In genomic region chr15:6400115-6400514, GRCm38 (mm10) we compare ENCODE assay signal across 37 mouse cellular contexts. TPM values are rescaled to one million over a fixed set of nuclear protein-coding genes. Genes with fewer than 3 reads are reported as not detected.
"Had no signal": no experiment of that assay in that cellular context is flagged by ENCODE, and none has a peak within 500 bp of the region (broad histone marks: within the 10 kb centered on the region; RNA-seq: fewer than 3 reads in every experiment).

No protein-coding gene starts in this region.

- DNase-seq: gastrocnemius, postnatal 14 days; gastrocnemius, postnatal 36 days; heart, adult 2 months; heart, postnatal 14 days; heart, postnatal 36 days; kidney, adult 11 months; kidney, adult 2 months; kidney, adult 9 months; kidney, postnatal 14 days; kidney, postnatal 36 days; layer of hippocampus, adult 9-11 months; layer of hippocampus, postnatal 36 days; liver; liver, embryonic 13.5 days; liver, postnatal 0 days had no signal

RNA-seq across cellular contexts. Expression of gene C9, which starts 45.0 kb away (rescaled TPM):
- total RNA-seq: gastrocnemius, adult 18-20 months; gastrocnemius, adult 8-10 months; gastrocnemius, postnatal 14 days; gastrocnemius, postnatal 36 days; heart, adult 2 months; heart, postnatal 14 days; heart, postnatal 36 days; hematopoietic stem cell, adult 5-6 weeks; hindbrain, postnatal 0 days; layer of hippocampus, adult 18-20 months; layer of hippocampus, adult 8-10 months; layer of hippocampus, postnatal 14 days; layer of hippocampus, postnatal 36 days; left cerebral cortex, adult 18-20 months; left cerebral cortex, adult 8-10 months; left cerebral cortex, postnatal 14 days; left cerebral cortex, postnatal 36 days had no signal
- polyA plus RNA-seq: gonadal fat pad, adult 2 months; heart, adult 2 months; heart, embryonic 11.5 days; heart, embryonic 13.5 days; heart, embryonic 15.5 days; heart, postnatal 0 days; hindbrain, embryonic 11.5 days; hindbrain, embryonic 13.5 days; hindbrain, embryonic 15.5 days; hindbrain, postnatal 0 days; kidney, adult 2 months; large intestine, adult 2 months; limb, embryonic 10.5 days; limb, embryonic 12.5 days had no signal
